Mouse (Mus musculus) liver, embryonic 14.5 days (tissue): Measurements from ENCODE around the gene Hoxb6.

Experiments
- CTCF ChIP-seq: IDR thresholded peaks from 2 replicates; pipeline ENCODE4 v1.5.1; 2016; ENCODE audit warnings: antibody characterized with exemption, low read depth, control low read depth
- EP300 ChIP-seq: IDR thresholded peaks from 2 replicates; pipeline ENCODE4 v1.6.1; 2016; ENCODE audit warnings: antibody characterized with exemption, low read depth

DNA sequence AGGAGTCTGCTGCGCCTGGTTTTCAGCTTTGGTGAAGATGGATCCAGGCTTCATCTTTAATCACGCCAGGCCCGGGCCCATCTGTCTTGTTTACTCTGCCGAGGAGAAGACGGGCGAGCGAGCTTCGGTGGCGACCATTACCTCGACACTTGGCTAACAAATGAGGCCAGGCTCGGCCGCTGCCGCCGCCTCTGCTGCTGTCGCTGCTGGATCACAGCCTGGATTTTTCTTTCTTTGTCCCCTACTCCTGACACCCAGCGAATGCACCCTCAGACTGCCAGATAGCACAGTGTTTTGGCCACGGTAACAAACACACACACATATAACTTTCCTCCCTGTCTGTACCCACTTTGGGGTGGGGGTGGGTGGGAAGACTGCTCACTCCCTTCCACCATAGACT, 28.4 kb downstream of the Hoxb6 start:
- TF ChIP-seq CTCF (no peak), EP300 (no peak)
